Mouse (Mus musculus) brain, embryonic 14.5 days (tissue): Measurements from ENCODE around the gene Atad3a.

Experiments
- CTCF ChIP-seq: fragments of 200-500 bp; IDR thresholded peaks from 2 replicates; pipeline ENCODE4 v1.5.1; 2012; ENCODE audit warnings: inconsistent platforms, mild to moderate bottlenecking, moderate library complexity, borderline replicate concordance; ENCODE audit not compliant: insufficient read depth, insufficient read length; ENCODE audit errors: extremely low read depth
- POLR2A ChIP-seq: fragments of 200-500 bp; IDR thresholded peaks from 2 replicates; pipeline ENCODE4 v1.6.1; 2012; ENCODE audit warnings: mild to moderate bottlenecking, inconsistent platforms, borderline replicate concordance; ENCODE audit not compliant: poor library complexity, insufficient read depth, insufficient read length, severe bottlenecking; ENCODE audit errors: extremely low read depth

DNA sequence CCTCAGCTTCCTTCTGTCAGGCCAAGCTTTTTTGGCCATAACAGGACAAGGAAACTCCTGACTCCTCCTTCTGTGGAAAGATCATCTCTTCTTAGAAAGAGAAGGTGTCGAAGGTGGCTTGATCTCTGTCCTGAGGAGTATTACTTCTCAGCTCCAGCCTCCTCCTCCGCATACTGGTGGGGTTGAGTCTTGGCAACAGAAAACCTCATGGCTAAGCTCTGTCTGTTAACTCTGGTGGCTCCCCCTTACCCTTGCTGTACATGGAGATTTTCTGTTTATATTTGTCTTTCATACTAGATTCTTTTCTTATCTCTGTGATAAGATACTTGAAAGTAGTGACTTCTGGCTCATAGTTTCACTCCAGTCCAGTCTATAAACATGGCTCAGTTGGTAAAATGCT is 32.8 kb upstream of the Atad3a start:
- TF ChIP-seq CTCF (no peak), POLR2A (no peak)
